Mouse (Mus musculus) brain, adult 2 months (tissue): ENCODE measurements around the gene Scnm1.
A peak's percentile ranks its signal among the peaks of the same experiment; 100 is the strongest.

Source experiments
- DNase-seq: peaks from one replicate; pipeline ENCODE4 v3.0.0; 2011; ENCODE audit warnings: low read depth, low spot score

Gene Scnm1

DNA sequence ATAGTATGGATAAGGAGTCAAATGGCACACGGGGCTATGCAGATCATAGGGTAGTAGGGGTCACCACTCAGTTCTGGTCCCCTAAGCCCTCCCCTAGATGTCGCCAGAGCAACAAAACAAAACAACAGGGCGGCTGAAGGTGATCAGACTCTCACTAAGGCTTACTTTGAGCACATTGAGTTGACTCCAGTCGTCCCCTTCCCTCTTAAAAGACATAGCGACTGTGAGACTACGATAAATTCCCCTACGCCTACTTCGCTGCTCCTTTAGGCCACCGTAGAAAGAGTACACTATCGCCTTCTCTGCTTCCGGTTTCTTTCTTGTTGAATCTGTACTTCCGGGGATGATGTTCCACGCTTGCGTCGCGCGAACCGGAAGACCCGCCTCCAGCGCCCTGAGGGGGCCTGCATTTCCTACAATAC lies at the start of gene Scnm1, which contains the start of gene Lysmd1:
Gene Scnm1 (minus strand): TSS at position 332 of the 422 bp plus-strand sequence.
Gene Lysmd1 (plus strand): TSS at position 409 of the 422 bp plus-strand sequence.
- peak; percentile 99 for DNase-seq

DNA sequence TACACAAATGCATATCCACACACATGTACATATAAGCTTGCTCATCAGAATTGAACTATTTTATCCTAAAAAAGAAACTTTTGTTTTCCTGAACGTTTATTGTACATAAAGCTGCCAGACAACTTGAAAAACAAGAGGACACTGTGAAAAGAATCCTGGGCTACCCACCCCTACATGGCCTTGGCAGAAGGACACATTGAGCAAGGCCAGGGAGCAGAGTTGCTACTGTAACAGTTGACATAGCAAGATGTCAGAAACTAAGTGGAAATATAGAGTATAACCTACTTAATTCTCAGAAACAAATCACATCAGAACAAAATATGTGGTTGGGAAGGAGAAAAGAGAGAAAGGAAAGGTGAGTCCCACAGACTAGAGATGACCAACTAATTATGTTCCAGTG lies 48.0 kb upstream of the Scnm1 start:
- DNase-seq: no peak

DNA sequence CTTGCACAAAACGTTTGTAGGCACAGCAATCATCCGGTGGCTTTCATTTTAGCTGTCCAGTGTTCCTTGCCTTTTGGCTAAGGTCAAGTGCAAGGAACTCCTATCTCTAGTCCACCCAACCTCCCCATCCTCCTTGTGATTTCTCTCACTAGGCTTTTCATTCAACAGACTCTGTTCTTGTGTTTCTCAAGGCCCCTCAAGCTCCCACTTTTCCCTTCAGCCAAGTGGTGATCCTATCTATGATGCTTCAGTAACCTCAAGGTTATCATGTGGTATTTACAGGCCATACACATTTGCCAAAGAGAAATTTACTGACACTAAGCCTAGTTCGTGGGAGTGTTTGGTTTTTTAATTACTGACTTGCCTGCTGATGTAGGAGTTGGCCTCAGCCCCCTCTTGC lies 46.1 kb upstream of the Scnm1 start:
- no peak for DNase-seq

DNA sequence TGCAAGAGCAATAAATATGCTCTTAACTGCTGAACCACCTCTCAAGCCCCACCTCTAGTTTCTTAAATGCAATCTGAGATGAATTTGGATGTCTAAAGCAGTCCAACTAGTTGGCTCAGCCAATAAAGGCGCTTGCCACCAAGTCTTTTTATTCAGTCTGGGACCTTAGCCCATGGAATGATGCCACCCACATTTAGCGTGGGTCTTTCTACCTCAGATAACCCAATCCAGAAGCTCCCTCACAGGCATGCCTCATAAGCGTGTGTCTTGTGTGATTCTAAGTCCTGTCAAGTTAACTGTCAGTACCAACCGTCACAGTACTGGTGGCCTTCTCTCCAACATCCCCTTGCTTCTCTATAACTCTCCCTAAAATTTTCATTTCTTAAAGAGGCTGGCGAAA lies 45.1 kb upstream of the Scnm1 start:
- DNase-seq: peak; percentile 57

DNA sequence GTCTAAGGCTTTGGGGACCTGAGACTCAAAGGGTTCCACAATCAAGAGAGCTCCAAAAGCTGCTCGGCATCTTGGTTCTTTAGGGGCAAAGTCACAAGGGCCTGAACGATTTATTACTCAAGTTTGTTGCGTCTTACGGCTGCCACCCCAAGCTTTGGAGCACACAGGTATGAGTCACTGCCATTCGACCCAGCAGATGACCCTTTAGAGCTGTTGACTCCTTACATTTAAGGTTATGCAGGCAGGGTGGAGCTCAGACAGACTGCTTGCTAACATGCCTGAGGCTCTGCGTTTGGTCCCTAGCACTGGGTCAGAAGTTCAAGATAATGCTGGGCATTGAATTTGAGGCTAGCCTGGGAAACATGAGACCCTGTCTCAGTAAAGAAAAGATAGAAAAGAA lies 43.8 kb upstream of the Scnm1 start:
- no peak for DNase-seq

DNA sequence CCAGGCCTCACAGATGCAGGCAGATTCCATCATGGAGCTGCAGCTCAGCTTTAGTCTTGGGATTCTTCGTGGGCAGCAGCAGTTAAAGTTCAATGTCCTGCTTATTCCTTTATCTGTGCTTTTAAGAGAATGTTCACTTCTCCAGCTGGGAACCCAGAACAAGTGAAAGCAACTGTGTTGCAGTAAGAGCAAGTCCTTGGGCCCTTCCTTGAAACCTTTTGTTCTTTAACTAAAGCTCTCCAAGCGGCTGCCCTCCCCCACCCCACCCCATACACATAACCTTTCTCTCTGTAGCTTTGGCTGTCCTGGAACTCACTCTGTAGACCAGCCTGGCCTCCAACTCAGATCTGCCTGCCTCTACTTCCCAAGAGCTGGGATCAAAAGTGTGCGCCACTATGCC lies 42.7 kb upstream of the Scnm1 start:
- DNase-seq: no peak

DNA sequence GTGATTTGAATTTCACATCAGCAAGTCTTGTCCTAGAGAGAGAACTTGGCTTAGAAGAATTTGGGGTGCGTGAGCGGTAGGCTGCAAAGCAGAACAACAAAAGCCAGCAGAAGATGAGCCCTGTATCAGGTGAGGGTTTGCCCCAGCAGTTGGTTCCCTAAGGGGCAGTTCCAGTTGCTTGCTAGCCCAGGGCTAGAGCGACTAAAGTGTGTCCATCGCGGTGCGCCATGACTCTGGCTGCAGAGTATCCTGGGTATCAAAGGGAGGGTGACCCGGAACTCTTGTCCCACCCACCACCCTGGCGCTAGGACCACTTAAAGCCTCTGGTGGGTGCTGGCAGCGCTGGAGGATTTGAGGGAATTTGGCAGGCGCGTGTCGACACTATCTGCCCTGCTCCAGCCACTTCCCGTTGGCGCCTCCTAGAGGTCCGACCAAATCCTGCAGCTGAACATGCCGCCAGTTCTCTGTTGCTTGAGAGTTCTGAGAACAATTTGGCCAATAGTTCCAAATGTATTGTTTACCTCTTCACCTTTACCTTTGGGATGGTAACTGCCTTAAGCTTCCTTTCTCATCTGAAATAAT lies 40.3 kb upstream of the Scnm1 start:
- peak; percentile 81 for DNase-seq

DNA sequence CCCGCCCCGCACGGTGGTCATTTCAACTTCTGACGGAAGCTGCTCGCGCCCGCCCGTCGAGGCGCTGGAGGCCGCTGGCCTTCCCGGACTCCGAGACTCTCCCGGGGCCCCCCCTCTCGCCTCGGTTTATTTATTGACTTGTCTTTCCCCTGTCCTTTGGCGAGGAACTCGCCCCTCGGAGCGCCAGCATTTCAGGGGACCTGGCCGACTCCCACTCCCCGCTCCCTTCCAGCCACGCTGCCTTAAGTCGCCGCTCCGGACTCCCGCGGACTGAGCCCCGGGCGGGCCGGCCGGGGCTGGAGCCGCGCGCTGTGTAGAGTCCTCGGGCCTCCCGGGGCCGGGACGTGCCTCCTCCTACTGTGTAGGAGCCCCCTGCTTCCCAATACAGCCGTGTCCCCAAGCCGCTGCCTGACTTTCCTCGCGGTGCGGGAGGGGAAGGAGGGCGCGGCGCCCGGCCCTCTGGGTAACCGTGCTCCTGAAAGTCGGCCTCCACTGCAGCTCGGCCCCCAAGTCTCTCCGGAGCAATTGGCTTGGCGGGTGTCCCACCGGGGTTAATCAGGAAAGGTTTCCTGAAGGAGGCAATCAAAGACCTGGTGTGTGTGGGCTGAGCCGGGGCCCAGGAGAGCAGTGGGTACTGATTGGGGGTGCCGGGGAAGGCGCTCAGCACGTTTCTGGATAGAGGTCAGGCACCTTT lies 39.6 kb upstream of the Scnm1 start:
- DNase-seq: no peak

DNA sequence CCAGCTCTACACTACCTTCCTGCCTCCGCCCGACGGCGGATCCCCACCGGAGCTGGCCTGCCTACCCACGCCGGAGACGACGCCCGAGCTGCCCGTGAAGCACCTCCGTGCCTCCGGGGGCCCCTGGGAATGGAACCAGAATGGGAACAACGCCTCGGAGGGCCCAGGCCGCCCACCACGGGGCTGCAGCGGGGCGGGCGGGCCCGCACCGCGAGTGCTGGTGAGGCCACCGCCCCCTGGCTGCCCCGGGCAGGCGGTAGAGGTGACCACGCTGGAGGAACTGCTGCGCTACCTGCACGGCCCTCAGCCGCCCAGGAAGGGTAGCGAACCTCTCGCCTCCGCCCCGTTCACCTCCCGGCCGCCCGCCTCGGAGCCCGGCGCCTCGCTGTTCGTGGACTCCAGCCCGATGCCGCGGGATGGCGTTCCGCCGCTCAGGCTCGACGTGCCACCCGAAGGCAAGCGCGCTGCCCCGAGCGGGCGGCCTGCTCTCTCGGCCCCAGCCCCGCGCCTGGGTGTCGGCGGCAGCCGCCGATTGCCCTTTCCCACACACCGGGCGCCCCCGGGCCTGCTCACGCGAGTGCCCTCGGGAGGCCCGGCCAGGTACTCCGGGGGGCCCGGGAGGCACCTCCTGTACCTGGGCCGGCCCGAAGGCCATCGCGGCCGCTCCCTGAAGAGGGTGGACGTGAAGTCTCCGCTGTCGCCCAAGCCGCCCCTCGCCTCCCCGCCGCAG lies 38.9 kb upstream of the Scnm1 start:
- no peak for DNase-seq

DNA sequence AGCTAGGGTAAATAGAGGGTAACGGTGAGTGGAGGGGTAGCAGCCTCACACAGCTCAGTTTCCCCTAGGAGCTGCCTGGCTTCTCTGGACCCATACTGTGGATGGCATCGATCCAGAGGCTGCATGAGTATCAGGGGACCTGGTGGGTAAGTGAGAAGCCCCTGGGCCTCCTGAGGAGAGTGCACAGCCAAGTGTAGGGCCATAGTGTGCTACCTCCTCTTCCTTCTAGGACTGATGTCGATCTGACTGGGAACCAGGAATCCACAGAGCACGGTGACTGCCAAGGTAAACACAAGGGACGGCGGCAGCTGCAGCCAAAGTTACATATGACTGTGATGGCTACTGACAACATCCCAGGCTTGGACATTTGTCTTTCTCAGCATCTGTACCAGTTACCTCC lies 37.3 kb upstream of the Scnm1 start:
- DNase-seq: no peak

DNA sequence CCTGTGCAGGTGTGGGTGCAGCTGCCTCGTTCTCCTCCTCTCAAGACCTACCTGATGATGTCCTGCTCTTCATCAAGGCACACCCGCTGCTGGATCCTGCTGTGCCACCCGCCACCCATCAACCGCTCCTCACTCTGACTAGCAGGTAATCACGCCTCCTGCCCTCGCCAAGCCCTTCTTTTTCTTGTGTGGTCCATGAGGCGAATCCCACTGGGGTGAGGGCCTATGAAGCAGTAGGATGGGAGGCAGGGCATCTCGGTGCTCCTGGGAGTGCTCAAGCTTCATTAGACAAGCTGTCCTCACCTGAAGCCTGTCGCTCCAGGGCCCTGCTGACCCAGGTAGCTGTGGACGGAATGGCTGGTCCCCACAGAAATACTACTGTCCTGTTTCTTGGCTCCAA lies 36.2 kb upstream of the Scnm1 start:
- no peak for DNase-seq

DNA sequence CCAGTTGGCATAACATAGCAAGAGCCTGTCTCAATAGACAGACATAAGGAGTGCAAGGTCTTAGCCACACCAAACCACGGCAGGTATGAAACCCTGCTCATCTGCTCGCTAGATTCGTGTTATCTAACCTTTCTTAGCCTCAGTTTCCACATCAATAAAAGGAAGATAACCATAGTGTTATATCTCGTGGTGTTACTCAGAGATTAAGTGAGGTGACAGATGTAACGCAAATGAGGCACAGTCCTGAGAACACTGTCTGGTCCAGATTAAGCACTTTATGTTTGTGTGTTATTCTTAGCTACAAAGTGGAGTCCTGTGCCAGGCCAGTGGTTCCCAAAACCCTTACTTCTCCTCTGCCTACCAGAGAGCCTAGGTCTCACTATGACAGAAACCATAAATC lies 31.0 kb upstream of the Scnm1 start:
- DNase-seq: no peak

DNA sequence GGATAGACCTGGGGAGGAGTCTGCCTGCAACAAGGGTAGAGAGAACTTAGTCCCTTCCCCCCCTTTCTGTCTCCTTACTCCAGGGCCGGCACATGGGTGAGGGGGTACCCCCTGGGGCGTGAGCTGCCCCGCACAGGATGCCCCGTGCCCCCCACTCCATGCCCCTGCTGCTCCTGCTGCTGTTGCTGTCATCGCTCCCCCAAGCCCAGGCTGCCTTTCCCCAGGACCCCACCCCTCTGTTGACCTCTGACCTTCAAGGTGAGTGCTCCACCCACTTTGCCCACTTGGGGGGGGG lies 30.4 kb upstream of the Scnm1 start:
- DNase-seq: no peak

DNA sequence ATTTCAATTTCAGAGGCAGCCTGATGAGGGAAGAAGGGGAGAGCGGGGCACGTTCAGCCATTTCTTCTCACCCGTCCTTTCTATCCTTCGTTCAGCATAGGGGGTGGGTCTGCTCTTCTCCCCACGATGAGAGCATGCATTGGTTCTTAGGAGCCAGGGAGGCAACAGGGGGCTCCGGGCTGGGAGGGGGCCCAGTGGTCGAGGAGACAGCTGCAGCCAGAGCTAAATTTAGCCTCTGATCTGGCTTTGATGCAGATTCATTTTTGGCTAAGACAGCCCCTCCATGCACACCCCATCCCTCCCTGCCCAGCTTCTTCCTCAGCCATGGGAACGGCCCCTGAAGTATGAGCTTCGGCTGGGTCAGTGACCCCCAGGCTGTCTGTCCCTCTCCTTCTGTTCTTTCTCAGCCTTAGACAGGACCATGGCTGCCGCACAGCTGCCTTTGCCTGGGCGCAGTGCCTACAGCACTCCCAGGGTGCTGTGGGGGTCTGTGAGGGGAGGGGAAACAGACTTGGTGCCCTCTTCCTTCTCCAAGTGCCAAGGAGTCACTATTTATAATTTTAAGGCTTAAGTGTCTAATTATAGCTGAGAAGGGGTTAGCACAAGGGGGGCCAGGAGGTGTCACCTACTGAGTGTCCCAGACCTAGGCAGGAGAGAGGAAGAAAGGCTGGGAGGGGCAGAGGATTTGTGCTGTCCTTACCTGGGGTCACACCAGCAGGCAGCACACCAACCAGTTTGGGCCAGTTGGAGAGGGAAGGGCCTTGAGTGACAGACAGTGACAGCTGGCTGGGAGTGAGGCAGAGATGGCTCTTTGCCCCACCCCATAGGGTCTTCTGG lies 29.8 kb upstream of the Scnm1 start:
- no peak for DNase-seq

DNA sequence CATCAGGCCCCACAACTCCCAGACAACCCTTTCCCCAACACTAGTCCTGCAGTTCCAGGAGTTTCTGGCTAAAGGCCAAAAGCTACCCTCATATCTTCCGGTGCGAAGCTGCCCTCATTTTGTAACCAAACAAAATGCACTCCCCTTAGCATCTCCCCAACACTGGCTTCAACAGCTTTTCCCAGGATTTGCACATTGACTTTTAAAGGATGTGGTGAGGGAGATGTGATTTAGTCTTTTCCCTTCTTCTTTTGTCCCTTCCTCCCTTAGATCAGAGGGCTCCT lies 28.5 kb upstream of the Scnm1 start:
- DNase-seq: no peak

DNA sequence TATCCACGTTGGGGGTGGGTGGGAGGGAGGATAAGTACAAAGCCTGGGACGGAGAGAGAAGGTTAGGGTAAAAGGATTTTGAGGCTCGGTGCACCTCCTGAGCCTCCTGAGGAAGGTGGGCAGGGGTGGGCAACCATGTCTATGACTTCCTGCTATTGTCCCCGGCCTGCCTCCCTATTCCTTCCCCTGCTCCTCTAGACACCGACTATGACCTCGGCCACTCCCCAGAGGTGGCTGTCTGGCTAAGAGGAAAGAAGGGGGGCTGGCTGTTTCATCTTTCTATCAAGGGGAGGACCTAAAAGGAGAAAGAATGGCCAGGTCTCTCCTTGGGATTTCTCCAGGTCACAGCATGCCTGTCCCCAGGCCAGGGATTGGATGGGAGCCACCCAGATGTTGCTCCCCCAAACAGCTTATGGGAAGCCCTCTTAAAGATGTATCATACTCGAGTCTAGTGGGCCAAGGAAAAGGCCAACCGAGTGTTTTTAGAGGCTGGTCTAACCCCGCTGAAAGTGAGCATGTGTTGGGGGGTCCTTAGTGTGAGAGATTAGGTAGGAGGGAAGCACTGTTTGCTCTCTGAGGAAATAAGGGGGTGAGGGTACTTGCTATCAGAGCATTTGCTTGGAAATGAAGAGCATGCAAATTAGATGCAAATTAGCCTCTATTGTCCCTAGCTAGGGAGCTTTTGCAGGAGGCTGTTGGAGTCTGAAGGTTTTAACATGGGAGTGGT lies 28.0 kb upstream of the Scnm1 start:
- no peak for DNase-seq

DNA sequence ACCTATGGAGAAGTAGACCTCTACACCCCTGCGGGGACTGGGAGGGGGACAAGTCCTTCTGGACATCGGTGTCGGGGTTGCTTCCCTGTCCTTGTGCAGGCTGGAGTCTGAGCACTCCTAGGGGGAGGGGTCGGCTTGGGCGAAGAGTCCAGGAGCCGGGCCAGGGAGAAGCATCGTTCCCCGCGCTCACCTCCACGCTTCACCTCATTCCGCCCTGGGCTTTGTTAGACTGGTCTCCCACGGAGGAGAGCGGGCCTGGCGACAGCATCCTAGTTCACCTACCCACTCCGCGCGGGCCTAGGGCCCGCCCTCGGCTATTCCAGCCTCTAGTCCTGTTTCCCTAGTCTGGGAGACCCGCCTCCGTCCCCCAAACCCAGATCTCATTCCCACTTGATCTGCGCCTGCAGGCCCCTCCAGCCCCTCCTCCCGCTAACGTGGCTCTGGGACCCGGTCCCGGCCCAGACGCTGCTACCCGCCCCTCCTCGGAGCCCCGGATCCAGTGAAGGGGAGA lies 27.3 kb upstream of the Scnm1 start:
- no peak for DNase-seq

DNA sequence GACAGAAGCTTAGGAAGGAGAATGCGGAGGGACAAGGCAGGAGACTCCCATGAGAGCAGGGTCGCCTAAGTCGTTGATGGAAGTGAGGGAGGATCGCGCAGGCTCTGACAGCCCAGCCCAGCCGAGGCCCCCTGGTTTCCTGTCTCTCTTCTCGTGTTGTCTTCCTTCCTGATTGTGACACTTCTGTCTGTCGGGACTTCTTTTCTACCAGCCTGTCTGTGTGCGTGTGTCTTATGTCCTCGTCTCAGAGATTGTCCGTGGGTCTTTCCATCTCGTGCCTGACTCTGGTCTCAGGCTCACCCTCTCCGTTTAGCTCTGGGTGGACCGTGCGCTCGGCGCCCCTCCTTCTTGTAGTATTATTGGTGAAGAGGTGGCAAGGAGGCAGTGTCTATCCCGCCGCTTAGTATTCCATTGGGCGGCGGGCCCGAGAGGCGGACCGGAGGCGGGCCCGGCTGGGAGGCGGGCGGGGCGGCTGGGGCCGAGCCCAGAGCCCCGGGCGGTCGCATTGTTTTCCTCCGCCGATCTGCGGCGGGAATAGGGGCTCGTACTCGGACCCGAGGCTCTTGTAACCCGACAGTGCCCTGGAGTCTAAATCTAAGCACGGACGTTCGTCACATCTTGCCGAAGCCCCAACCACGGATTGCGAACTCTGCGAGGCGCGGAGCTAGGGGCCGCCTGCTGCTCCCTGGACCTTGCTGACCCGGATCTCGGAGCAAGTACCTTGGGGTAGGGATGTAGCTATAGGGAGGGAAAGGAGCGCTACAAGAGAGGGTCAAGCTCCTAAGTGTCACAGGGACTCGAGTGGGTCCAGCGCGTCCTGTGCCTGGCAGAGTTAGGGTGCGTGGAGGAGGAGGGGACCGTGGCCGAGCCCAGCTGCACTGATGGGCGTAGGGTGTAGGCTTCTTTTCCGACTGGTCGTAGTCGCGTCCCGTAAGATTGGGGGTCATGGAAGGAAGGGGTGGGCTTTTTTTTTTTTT lies 26.5 kb upstream of the Scnm1 start, which contains the start of gene Sema6c:
Gene Sema6c (plus strand): TSS at position 471 of the 977 bp plus-strand sequence.
- DNase-seq: peak; percentile 97

DNA sequence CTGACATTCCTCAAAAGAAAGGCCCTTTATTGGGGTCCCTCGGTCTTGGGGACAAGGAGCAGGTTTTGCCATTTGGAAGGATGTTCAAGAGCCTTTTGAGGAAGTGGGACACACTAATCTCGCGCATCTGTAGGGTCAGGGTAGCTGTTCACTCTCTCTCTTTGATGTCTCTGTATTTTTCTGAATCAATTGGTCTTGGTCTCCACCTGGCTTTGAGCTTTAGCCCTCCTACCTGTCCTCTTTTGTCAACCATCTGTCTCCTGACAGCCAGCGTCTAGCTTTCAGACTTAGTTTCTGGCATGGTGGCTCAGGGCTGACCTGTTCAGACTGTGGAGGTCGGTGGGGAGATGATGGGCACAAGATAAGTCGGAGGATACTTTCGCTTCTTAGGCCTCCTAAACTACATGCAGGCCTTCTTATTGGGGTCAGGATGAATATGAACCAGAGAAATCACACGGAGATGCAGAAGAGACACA lies 25.7 kb upstream of the Scnm1 start:
- no peak for DNase-seq

DNA sequence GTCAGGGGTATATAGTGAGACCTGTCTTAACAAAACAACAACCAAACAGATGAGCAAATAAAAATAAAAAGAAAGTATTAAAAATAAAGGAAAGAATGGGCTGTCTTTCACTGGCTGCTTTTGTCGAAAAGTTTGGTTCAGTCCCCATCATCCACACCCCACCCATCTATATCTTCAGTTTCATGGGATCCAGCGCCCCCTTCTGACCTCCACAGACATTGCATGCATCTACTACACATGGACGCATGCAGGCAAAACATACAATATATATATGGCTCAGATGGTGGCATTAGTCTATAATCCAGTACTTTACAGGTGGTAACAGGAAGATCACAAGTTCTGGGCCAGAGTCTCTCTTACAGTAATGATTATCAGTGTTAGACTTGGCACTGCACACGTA lies 20.1 kb upstream of the Scnm1 start:
- DNase-seq: peak; percentile 53
